Mouse (Mus musculus) forebrain, postnatal 0 days (tissue): ENCODE results near the gene Mocs2. TPM values are rescaled to one million over a fixed set of nuclear protein-coding genes. Genes with fewer than 3 reads are reported as not detected.

ENCODE experiments used
- ATAC-seq: fragments of 200-750 bp; cut with Nextera tagmentation; 2 replicates; pipeline ENCODE4 v1.8.0; 2017; ENCODE audit warnings: mild to moderate bottlenecking, moderate library complexity
- DNase-seq: peaks from one replicate; pipeline ENCODE4 v3.0.0-alpha.2; 2015
- H3K27ac ChIP-seq: fragments of 300-500 bp; sonication (generic); 2 replicates; pipeline ENCODE4 v1.5.1; 2014; ENCODE audit warnings: low read depth, mild to moderate bottlenecking, antibody characterized with exemption, low read length, moderate library complexity, mixed read lengths
- H3K27me3 ChIP-seq: fragments of 300-500 bp; sonication (generic); 2 replicates; pipeline ENCODE4 v1.6.1; 2014; ENCODE audit warnings: mild to moderate bottlenecking, low read length, mixed read lengths; ENCODE audit not compliant: insufficient read depth
- H3K36me3 ChIP-seq: fragments of 300-500 bp; sonication (generic); 2 replicates; pipeline ENCODE4 v1.6.1; 2014; ENCODE audit warnings: mild to moderate bottlenecking, moderate library complexity; ENCODE audit not compliant: insufficient read depth
- H3K4me1 ChIP-seq: fragments of 300-500 bp; sonication (generic); 2 replicates; pipeline ENCODE4 v1.6.1; 2014; ENCODE audit warnings: antibody characterized with exemption; ENCODE audit not compliant: insufficient read depth
- H3K4me2 ChIP-seq: fragments of 300-500 bp; sonication (generic); 2 replicates; pipeline ENCODE4 v1.6.1; 2014; ENCODE audit warnings: low read depth, mild to moderate bottlenecking, moderate library complexity
- H3K4me3 ChIP-seq: fragments of 300-500 bp; sonication (generic); 2 replicates; pipeline ENCODE4 v1.5.1; 2014; ENCODE audit warnings: low read depth, low read length, mixed read lengths
- H3K9ac ChIP-seq: fragments of 300-500 bp; sonication (generic); 2 replicates; pipeline ENCODE4 v1.6.1; 2014; ENCODE audit warnings: mild to moderate bottlenecking
- H3K9me3 ChIP-seq: fragments of 300-500 bp; sonication (generic); 2 replicates; pipeline ENCODE4 v1.6.1; 2016; ENCODE audit warnings: low read length
- CTCF ChIP-seq: sonication (generic); IDR thresholded peaks from 2 replicates; pipeline ENCODE4 v1.5.1; 2016; ENCODE audit warnings: antibody characterized with exemption, control low read depth, low read depth
- WGBS: fragments of 180-500 bp; shearing (Covaris S2); extraction: QIAGEN DNeasy Blood & Tissue Kit; methylation state at CpG from one replicate; pipeline ENCODE4 v1.1.7; 2014; 5-methylcytosine and 5-hydroxymethylcytosine counted together
- polyA plus RNA-seq: library from polyadenylated mRNA; unstranded; fragments of >200 nt; fragmentation: Nextera tagmentation; extraction: Ambion mirVana; gene quantifications from 2 replicates; pipeline ENCODE4 v1.2.1, GENCODE M21; 2015
- total RNA-seq: library from RNA; depleted of rRNA; stranded (reverse); fragments of >200 nt; gene quantifications from 2 replicates; pipeline ENCODE4 v1.2.3, GENCODE M21; 2014

Gene Mocs2
- total and polyA plus RNA-seq, 2 experiments from 2014 or later = 67.3 to 115 TPM

DNA sequence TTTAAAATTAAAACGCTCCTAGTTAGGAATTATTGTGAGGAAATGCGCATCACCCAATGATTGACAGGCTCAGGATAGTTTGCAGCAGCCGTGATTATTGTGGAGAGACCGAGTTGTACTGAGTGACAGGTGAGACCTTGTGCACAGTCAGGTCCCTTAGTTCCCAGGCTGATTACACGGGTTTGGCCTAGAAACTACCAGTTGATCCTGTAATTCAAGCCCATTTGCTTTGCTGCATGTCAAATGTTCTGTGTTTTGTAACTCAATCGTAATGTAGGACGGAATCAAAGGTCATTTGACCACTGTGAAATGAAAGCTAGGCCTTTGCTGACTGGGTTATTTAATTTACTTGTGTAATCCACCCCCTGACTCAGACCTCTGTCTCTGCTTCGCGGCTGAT, 477 bp downstream of the Mocs2 start:
- Histone ChIP-seq H3K9me3 (no peaks in the 10 kb centered on the region), H3K4me3 (peak overlapping the region; percentile 66), H3K27me3 (no peaks in the 10 kb centered on the region), H3K9ac (peak overlapping the region; percentile 53), H3K36me3 (no peaks in the 10 kb centered on the region), H3K4me2 (peak overlapping the region; percentile 81), H3K27ac (no peak overlapping the region), H3K4me1 (no peaks in the 10 kb centered on the region)
- TF ChIP-seq CTCF = no peak
- peak; percentile 66 for ATAC-seq
- peak; percentile 5 for DNase-seq
- 24% methylated on average over 9 of the region's 9 CpGs for WGBS

DNA sequence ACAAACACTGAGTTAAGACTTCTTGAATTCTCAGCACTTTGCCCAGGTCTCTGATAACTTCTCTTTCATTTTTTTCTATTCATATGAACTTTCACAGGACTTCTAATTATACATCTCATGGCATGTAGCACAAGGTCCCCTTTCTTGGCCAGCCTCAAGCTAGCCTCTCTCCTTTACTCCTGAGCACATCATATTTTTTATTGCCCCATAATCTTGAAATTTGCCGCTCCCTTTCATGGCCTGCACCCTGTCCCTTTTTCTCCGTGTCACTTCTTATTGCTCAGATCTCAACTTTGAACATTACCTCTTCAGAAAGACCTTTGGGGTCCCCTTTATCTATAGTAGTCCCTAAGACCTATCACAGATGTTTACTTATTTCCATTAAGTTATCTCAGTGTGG, 4.8 kb downstream of the Mocs2 start:
- ATAC-seq = no peak
- no peaks in the 10 kb centered on the region for H3K9me3 ChIP-seq
- H3K27me3 ChIP-seq = no peaks in the 10 kb centered on the region
- H3K9ac ChIP-seq = no peak overlapping the region
- TF ChIP-seq CTCF = no peak
- peaks cover 20% of the 10 kb centered on the region for H3K36me3 ChIP-seq
- 93% methylated on average over 2 of the region's 2 CpGs for WGBS
- H3K4me3 ChIP-seq = no peak overlapping the region
- no peak for DNase-seq
- no peaks in the 10 kb centered on the region for H3K4me1 ChIP-seq
- H3K27ac ChIP-seq = no peak overlapping the region
- H3K4me2 ChIP-seq = no peak overlapping the region

DNA sequence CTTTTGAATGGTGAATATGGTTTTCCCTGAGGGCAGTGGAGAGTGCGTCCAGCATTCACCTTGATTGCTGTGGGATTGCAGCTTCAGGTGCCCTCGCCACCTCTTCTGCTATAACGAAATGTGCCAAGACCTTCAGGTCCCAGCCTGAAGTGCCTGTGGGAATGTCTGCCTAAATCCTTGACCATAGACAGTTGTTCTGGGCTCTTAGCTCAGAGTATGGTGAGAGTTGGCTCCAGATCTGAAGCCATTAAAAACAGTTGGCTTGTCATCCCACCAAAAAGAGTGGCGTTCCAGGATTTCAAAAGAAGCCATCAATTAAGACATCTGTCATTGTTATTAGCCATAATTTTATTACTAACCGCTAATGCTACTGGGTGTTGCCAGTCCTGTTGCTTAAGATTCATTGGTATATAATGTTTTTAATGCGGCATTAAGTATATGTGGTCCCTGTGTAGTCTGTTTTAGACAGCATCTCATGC, 7.4 kb downstream of the Mocs2 start:
- WGBS = 88% methylated on average over 6 of the region's 6 CpGs
- Histone ChIP-seq H3K9ac (no peak overlapping the region), H3K9me3 (no peaks in the 10 kb centered on the region), H3K4me1 (no peaks in the 10 kb centered on the region), H3K36me3 (peaks cover 39% of the 10 kb centered on the region), H3K27ac (no peak overlapping the region), H3K27me3 (no peaks in the 10 kb centered on the region), H3K4me2 (no peak overlapping the region), H3K4me3 (no peak overlapping the region)
- DNase-seq (no peak), ATAC-seq (no peak)
- no peak for TF ChIP-seq CTCF

DNA sequence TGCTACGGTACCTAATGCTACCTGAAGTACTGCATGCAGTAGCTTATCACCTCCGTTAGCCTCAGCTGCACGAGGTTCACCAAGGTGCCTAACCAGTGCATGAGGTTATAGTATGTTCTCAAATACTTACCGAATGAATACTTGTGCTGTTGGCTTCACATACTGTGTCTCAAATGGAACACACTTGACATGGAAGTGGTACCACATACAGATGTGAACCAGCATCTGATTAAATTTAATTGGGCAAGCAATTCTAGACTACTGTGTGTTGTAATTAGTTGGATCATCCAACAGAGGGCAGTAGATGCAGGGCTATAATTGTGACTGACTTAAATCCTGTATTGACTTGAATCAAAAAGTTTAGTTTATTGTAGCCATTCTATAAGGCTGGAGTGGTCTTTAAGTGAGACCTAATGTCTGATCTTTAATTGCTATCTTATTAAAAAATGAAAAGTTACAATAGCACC, 13.4 kb downstream of the Mocs2 start:
- no peak overlapping the region for H3K4me3 ChIP-seq
- peak; percentile 63 for TF ChIP-seq CTCF
- no peaks in the 10 kb centered on the region for H3K9me3 ChIP-seq
- H3K4me2 ChIP-seq = no peak overlapping the region
- no peaks in the 10 kb centered on the region for H3K4me1 ChIP-seq
- H3K36me3 ChIP-seq = peaks cover 41% of the 10 kb centered on the region
- peak; percentile 49 for DNase-seq
- H3K27me3 ChIP-seq = no peaks in the 10 kb centered on the region
- no peak overlapping the region for H3K9ac ChIP-seq
- H3K27ac ChIP-seq = no peak overlapping the region
- ATAC-seq = peak; percentile 45; the same call in 1 of the 2 replicates
- 86% methylated on average over 4 of the region's 4 CpGs for WGBS

DNA sequence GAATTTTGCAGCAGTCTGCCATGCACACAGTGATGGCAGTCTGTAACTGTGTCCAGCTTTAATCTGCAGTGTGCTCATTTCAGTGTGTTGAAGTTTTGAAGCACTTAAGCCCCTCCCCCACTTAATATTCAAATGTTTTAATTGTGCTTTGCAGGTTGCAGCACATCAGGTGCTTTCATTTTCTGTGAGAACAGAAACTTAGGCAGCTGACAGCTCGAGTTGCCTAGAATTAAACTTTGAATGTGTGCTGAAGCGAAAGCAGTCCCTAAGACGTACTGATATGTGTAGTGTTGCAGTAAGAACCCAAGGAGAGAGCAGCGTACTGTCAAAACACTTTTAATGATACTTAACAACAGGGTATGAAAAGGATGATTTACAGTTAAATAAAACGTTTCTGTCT, 14.7 kb downstream of the Mocs2 start:
- Histone ChIP-seq H3K9ac (no peak overlapping the region), H3K36me3 (peaks cover 32% of the 10 kb centered on the region), H3K9me3 (no peaks in the 10 kb centered on the region), H3K4me2 (no peak overlapping the region), H3K27me3 (no peaks in the 10 kb centered on the region), H3K4me3 (no peak overlapping the region), H3K4me1 (no peaks in the 10 kb centered on the region), H3K27ac (no peak overlapping the region)
- no peak for TF ChIP-seq CTCF
- ATAC-seq (no peak), DNase-seq (no peak)
- 58% methylated on average over 5 of the region's 5 CpGs for WGBS

DNA sequence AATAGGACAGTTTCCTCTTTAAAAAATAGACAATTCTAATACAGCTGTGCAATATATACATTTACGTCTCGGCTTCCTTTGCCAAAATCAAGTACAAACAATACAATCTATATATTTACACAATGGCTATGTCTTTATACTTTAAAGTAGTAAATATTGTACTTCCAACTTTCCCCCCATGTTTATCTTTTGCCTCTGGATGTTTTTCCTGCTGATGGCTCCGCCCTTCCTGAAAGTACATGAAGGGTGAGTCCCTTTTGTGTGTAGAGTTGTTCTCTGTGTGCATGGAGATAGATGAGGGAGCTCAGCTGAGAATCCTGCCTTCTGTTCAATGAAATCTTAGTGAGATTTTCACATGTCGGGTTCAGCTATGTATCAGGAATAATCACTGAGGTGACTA, 15.3 kb downstream of the Mocs2 start:
- DNase-seq (no peak), ATAC-seq (no peak)
- H3K4me3 ChIP-seq = no peak overlapping the region
- H3K27me3 ChIP-seq = no peaks in the 10 kb centered on the region
- no peaks in the 10 kb centered on the region; the same call in 1 of the 2 replicates for H3K4me1 ChIP-seq
- H3K36me3 ChIP-seq = peaks cover 26% of the 10 kb centered on the region
- no peak overlapping the region for H3K9ac ChIP-seq
- no peaks in the 10 kb centered on the region for H3K9me3 ChIP-seq
- TF ChIP-seq CTCF = no peak
- H3K4me2 ChIP-seq = no peak overlapping the region
- no peak overlapping the region for H3K27ac ChIP-seq
- 90% methylated on average over 4 of the region's 4 CpGs for WGBS

DNA sequence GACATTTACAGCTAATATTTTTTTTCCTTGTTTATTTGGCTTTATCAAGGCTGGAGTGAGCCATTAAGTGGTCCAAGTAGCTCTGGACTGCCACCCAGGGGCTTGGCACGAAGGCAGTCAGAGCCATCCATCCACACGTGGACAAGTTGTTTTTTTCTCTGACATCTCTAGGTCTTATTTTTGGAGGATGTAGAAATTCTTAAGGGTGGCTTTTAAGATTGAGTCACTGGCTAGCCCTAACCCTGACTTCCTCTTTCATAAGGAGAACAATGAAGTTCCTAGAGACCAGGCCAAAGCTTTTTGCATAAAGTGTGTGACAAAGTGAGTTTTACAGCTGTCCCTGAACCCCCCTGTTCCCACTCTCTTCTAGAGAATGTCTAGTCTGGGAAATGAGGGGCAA, 16.5 kb downstream of the Mocs2 start:
- Histone ChIP-seq H3K27ac (no peak overlapping the region), H3K36me3 (peaks cover 21% of the 10 kb centered on the region), H3K9ac (no peak overlapping the region), H3K4me1 (no peaks in the 10 kb centered on the region; the same call in 1 of the 2 replicates), H3K4me2 (no peak overlapping the region), H3K9me3 (no peaks in the 10 kb centered on the region), H3K4me3 (no peak overlapping the region), H3K27me3 (no peaks in the 10 kb centered on the region)
- 55% methylated on average over 2 of the region's 2 CpGs for WGBS
- TF ChIP-seq CTCF = no peak
- ATAC-seq (no peak), DNase-seq (no peak)
